9 mouse cellular contexts compared by ENCODE assay signal in the genomic region with DNA sequence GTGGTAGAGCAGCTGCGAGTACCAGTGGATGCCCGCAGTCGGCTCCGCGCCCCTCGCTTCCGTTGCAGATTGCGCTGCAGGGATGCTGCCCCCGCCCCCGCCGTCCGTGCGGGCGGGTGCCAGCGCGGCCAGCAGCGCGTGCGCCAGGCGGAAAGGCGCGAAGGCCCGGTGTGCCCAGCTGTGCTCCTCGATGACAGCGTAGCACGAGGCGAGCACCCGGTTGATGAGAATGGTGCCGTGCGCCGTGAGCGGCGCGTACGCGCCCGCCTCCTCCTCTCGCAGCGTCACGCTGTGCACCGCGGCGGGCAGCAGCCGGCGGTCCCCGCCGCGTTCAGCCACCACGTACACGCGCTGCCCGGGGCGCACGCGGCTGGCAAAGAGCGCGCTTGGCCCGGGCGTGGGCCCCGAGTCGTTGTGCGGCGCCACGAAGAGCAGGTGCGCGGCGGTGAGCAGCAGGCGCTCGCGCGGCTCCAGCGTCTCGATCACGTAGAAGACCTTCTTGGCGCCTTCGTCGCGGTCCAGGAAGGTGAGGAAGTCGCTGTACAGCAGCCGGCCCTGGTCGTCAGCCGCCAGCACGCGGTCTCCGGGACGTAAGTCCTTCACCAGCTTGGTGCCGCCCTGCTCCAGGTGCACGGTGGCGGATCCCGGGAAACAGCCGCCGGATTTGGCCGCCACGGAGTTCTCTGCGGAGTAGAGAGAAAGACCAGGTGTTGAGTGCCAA. TPM values are rescaled to one million over a fixed set of nuclear protein-coding genes. Genes with fewer than 3 reads are reported as not detected.
A peak's percentile ranks its signal among the peaks of the same experiment; 100 is the strongest.
DNase-seq lines count a peak whose midpoint lies in the region; ATAC-seq lines count a peak whose summit lies in the region.
"Had no signal": no experiment of that assay in that cellular context is flagged by ENCODE, and none has a peak within 500 bp of the region (broad histone marks: within the 10 kb centered on the region; RNA-seq: fewer than 3 reads in every experiment).

No protein-coding gene starts in this region.

- H3K36me3 ChIP-seq in intestine, embryonic 14.5 days (ENCODE audit: control insufficient read depth, insufficient read depth, low read length) = no peaks in the 10 kb centered on the region
- H3K36me3 ChIP-seq in midbrain, embryonic 14.5 days (ENCODE audit: control insufficient read depth, insufficient read depth, low read length) = no peaks in the 10 kb centered on the region

- 0 out of 2 replicates have a peak overlapping the region, but pooled peaks have one; percentile 14 for H3K9ac ChIP-seq in intestine, embryonic 14.5 days (ENCODE audit: low read length)
- peak overlapping the region; percentile 29 for H3K9ac ChIP-seq in midbrain, embryonic 14.5 days (replicated peaks; ENCODE audit: low read length)

- peaks cover 78% of the 10 kb centered on the region for H3K27me3 ChIP-seq in intestine, embryonic 14.5 days (replicated peaks; ENCODE audit: control insufficient read depth, insufficient read depth, low read length)
- H3K27me3 ChIP-seq in midbrain, embryonic 14.5 days (ENCODE audit: control insufficient read depth, insufficient read depth, low read length) = peaks cover 75% of the 10 kb centered on the region

- H3K4me2 ChIP-seq in intestine, embryonic 14.5 days (ENCODE audit: low read length) = peak overlapping the region; percentile 62
- H3K4me2 ChIP-seq in midbrain, embryonic 14.5 days (ENCODE audit: low read length) = peak overlapping the region; percentile 72

- ATAC-seq in intestine, embryonic 14.5 days (replicated peaks; ENCODE audit: low FRiP score, low TSS enrichment, low read depth) = no peak
- ATAC-seq in midbrain, embryonic 14.5 days (ENCODE audit: low FRiP score, low TSS enrichment) = peak; percentile 35

- peaks cover 11% of the 10 kb centered on the region; the same call in 1 of the 2 replicates for H3K4me1 ChIP-seq in intestine, embryonic 14.5 days (replicated peaks; ENCODE audit: control insufficient read depth, insufficient read depth, low read length)
- H3K4me1 ChIP-seq in midbrain, embryonic 14.5 days (ENCODE audit: control insufficient read depth, insufficient read depth, low read length) = peaks cover 19% of the 10 kb centered on the region; the same call in 1 of the 2 replicates

- H3K4me3 ChIP-seq in intestine, embryonic 14.5 days (ENCODE audit: low read depth, low read length) = peak overlapping the region; percentile 29
- H3K4me3 ChIP-seq in midbrain, embryonic 14.5 days (replicated peaks; ENCODE audit: low read depth, low read length) = peak overlapping the region; percentile 40
- H3K4me3 ChIP-seq: erythroblast, embryonic 14.5 days had no signal

- WGBS in intestine, embryonic 14.5 days = 1% methylated on average over 89 of the region's 95 CpGs
- under 1% methylated on average over 95 of the region's 95 CpGs for WGBS in midbrain, embryonic 14.5 days

- peak; percentile 57 for DNase-seq in heart, adult 11 months
- DNase-seq in heart, adult 8-10 months (ENCODE audit: low spot score) = no peak
- DNase-seq in right cerebral cortex, postnatal 10 days (ENCODE audit: low spot score in 2 of 2) = peak; percentile 43 to 47
- no peak for DNase-seq in right cerebral cortex, adult 18-20 months
- DNase-seq in intestine, embryonic 14.5 days (ENCODE audit: low spot score) = peak; percentile 73
- peak; percentile 70 for DNase-seq in midbrain, embryonic 14.5 days
- DNase-seq in layer of hippocampus, postnatal 36 days = no peak
- DNase-seq in cerebellum, postnatal 25 days = no peak

- no peaks in the 10 kb centered on the region for H3K9me3 ChIP-seq in intestine, embryonic 14.5 days (ENCODE audit: control insufficient read depth, low read length)
- H3K9me3 ChIP-seq in midbrain, embryonic 14.5 days (ENCODE audit: control insufficient read depth, low read length) = no peaks in the 10 kb centered on the region

- H3K27ac ChIP-seq in intestine, embryonic 14.5 days (ENCODE audit: low read depth) = no peak overlapping the region
- H3K27ac ChIP-seq in midbrain, embryonic 14.5 days (replicated peaks; ENCODE audit: low read depth, low read length) = peak overlapping the region; percentile 32; the same call in 1 of the 2 replicates

RNA-seq across cellular contexts. Expression of a gene that starts 9.0 kb away (rescaled TPM):
- not detected for total RNA-seq in heart, adult 8-10 months (2022)
- polyA plus RNA-seq in intestine, embryonic 14.5 days (2014; fragmentation: Nextera tagmentation; extraction: Ambion mirVana) = 7.8 and 8.9 TPM in 2 replicates
- polyA plus RNA-seq in midbrain, embryonic 14.5 days (2014; fragmentation: Nextera tagmentation; extraction: Ambion mirVana) = 0.58 and 1.9 TPM in 2 replicates
- 1 to 10 TPM; 1.1 to 1.7 TPM for total RNA-seq in layer of hippocampus, postnatal 36 days (2021)

Comparison
In these comparisons a context has a peak if more than half of its experiments do, and no peak if none do; other contexts are left out.
1. DNase-seq: peak in heart, adult 11 months (single experiment), right cerebral cortex, postnatal 10 days (2 of 2), intestine, embryonic 14.5 days (single experiment) and midbrain, embryonic 14.5 days (single experiment); none in heart, adult 8-10 months (single experiment), right cerebral cortex, adult 18-20 months (single experiment), layer of hippocampus, postnatal 36 days (0 of 2) and cerebellum, postnatal 25 days (0 of 2).